Mouse (Mus musculus): ENCODE data around the gene Adam1a. TPM values are rescaled to one million over a fixed set of nuclear protein-coding genes. Genes with fewer than 3 reads are reported as not detected.

Gene Adam1a
- polyA plus RNA-seq, 1 experiment from 2014 or later: 1.4 TPM

- peaks cover 7% of the 10 kb centered on the region; the same call in 1 of the 2 replicates for H3K4me1 ChIP-seq
- peak; percentile 23 for DNase-seq (ENCODE audit: low spot score)
- no peak overlapping the region for H3K4me3 ChIP-seq
- no peaks in the 10 kb centered on the region for H3K27me3 ChIP-seq (ENCODE audit: low read depth, poor library complexity, severe bottlenecking)
- H3K36me3 ChIP-seq: peaks cover 16% of the 10 kb centered on the region
- H3K9me3 ChIP-seq (replicated peaks): no peaks in the 10 kb centered on the region
- WGBS: 58% methylated on average over 12 of the region's 12 CpGs
- H3K27ac ChIP-seq (replicated peaks): no peak overlapping the region
Measured at GRCm38 (mm10) chr5:121583765-121584501, 38.7 kb upstream of the Adam1a start.

- Histone ChIP-seq H3K4me3 (no peak overlapping the region), H3K27ac (replicated peaks) (no peak overlapping the region), H3K36me3 (peaks cover 28% of the 10 kb centered on the region), H3K4me1 (peaks cover 7% of the 10 kb centered on the region; the same call in 1 of the 2 replicates), H3K27me3 (ENCODE audit: low read depth, poor library complexity, severe bottlenecking) (no peaks in the 10 kb centered on the region), H3K9me3 (replicated peaks) (no peaks in the 10 kb centered on the region)
- 92% methylated on average over 8 of the region's 8 CpGs for WGBS
- no peak for DNase-seq (ENCODE audit: low spot score)
Measured at GRCm38 (mm10) chr5:121581945-121582344, 36.7 kb upstream of the Adam1a start.

GRCm38 (mm10) chr5:121576927-121577488 is 31.7 kb upstream of the Adam1a start:
- Histone ChIP-seq H3K9me3 (replicated peaks) (no peaks in the 10 kb centered on the region), H3K4me1 (no peaks in the 10 kb centered on the region), H3K36me3 (peaks cover 47% of the 10 kb centered on the region), H3K4me3 (no peak overlapping the region), H3K27ac (replicated peaks) (no peak overlapping the region), H3K27me3 (ENCODE audit: low read depth, poor library complexity, severe bottlenecking) (no peaks in the 10 kb centered on the region)
- WGBS: 89% methylated on average over 11 of the region's 11 CpGs
- no peak for DNase-seq (ENCODE audit: low spot score)

GRCm38 (mm10) chr5:121575867-121576266 is 30.6 kb upstream of the Adam1a start:
- 93% methylated on average over 11 of the region's 11 CpGs for WGBS
- Histone ChIP-seq H3K27ac (replicated peaks) (no peak overlapping the region), H3K9me3 (replicated peaks) (no peaks in the 10 kb centered on the region), H3K4me1 (no peaks in the 10 kb centered on the region), H3K27me3 (ENCODE audit: low read depth, poor library complexity, severe bottlenecking) (no peaks in the 10 kb centered on the region), H3K36me3 (peaks cover 57% of the 10 kb centered on the region), H3K4me3 (no peak overlapping the region)
- DNase-seq (ENCODE audit: low spot score): no peak

- Histone ChIP-seq H3K27me3 (ENCODE audit: low read depth, poor library complexity, severe bottlenecking) (no peaks in the 10 kb centered on the region), H3K36me3 (peaks cover 53% of the 10 kb centered on the region), H3K4me1 (no peaks in the 10 kb centered on the region), H3K27ac (replicated peaks) (no peak overlapping the region), H3K9me3 (replicated peaks) (no peaks in the 10 kb centered on the region), H3K4me3 (no peak overlapping the region)
- no peak for DNase-seq (ENCODE audit: low spot score)
- 94% methylated on average over 13 of the region's 13 CpGs for WGBS
Measured at GRCm38 (mm10) chr5:121574145-121574544, 28.9 kb upstream of the Adam1a start.

- H3K9me3 ChIP-seq (replicated peaks): no peaks in the 10 kb centered on the region
- H3K4me1 ChIP-seq: no peaks in the 10 kb centered on the region
- 93% methylated on average over 1 of the region's 1 CpGs for WGBS
- no peaks in the 10 kb centered on the region for H3K27me3 ChIP-seq (ENCODE audit: low read depth, poor library complexity, severe bottlenecking)
- no peak overlapping the region for H3K27ac ChIP-seq (replicated peaks)
- H3K36me3 ChIP-seq: peaks cover 39% of the 10 kb centered on the region
- no peak overlapping the region for H3K4me3 ChIP-seq
- no peak for DNase-seq (ENCODE audit: low spot score)
Measured at GRCm38 (mm10) chr5:121570787-121571186, 25.5 kb upstream of the Adam1a start.

- H3K36me3 ChIP-seq: peaks cover 35% of the 10 kb centered on the region
- H3K4me3 ChIP-seq: no peak overlapping the region
- 82% methylated on average over 9 of the region's 9 CpGs for WGBS
- H3K9me3 ChIP-seq (replicated peaks): no peaks in the 10 kb centered on the region
- H3K4me1 ChIP-seq: no peaks in the 10 kb centered on the region
- H3K27ac ChIP-seq (replicated peaks): no peak overlapping the region
- no peaks in the 10 kb centered on the region for H3K27me3 ChIP-seq (ENCODE audit: low read depth, poor library complexity, severe bottlenecking)
- no peak for DNase-seq (ENCODE audit: low spot score)
Measured at GRCm38 (mm10) chr5:121569881-121570420, 24.7 kb upstream of the Adam1a start.

GRCm38 (mm10) chr5:121566035-121566681 is 20.9 kb upstream of the Adam1a start:
- 92% methylated on average over 16 of the region's 16 CpGs for WGBS
- Histone ChIP-seq H3K36me3 (peaks cover 12% of the 10 kb centered on the region), H3K4me1 (peaks cover 5% of the 10 kb centered on the region), H3K27ac (replicated peaks) (no peak overlapping the region), H3K9me3 (replicated peaks) (no peaks in the 10 kb centered on the region), H3K4me3 (no peak overlapping the region), H3K27me3 (ENCODE audit: low read depth, poor library complexity, severe bottlenecking) (no peaks in the 10 kb centered on the region)
- no peak for DNase-seq (ENCODE audit: low spot score)

GRCm38 (mm10) chr5:121564468-121564895 is 19.2 kb upstream of the Adam1a start:
- Histone ChIP-seq H3K9me3 (replicated peaks) (no peaks in the 10 kb centered on the region), H3K27ac (replicated peaks) (peak overlapping the region; percentile 70), H3K27me3 (ENCODE audit: low read depth, poor library complexity, severe bottlenecking) (no peaks in the 10 kb centered on the region), H3K36me3 (no peaks in the 10 kb centered on the region; the same call in 1 of the 2 replicates), H3K4me1 (peaks cover 5% of the 10 kb centered on the region), H3K4me3 (peak overlapping the region; percentile 24; the same call in 1 of the 2 replicates)
- 15% methylated on average over 11 of the region's 11 CpGs for WGBS
- DNase-seq (ENCODE audit: low spot score): peak; percentile 91

GRCm38 (mm10) chr5:121562436-121562835 is 17.2 kb upstream of the Adam1a start:
- DNase-seq (ENCODE audit: low spot score): no peak
- Histone ChIP-seq H3K9me3 (replicated peaks) (no peaks in the 10 kb centered on the region), H3K36me3 (no peaks in the 10 kb centered on the region), H3K4me1 (peaks cover 5% of the 10 kb centered on the region), H3K4me3 (no peak overlapping the region), H3K27me3 (ENCODE audit: low read depth, poor library complexity, severe bottlenecking) (no peaks in the 10 kb centered on the region), H3K27ac (replicated peaks) (no peak overlapping the region)
- WGBS: 84% methylated on average over 3 of the region's 3 CpGs

- Histone ChIP-seq H3K4me3 (no peak overlapping the region), H3K4me1 (peaks cover 21% of the 10 kb centered on the region), H3K36me3 (no peaks in the 10 kb centered on the region), H3K27ac (replicated peaks) (no peak overlapping the region), H3K9me3 (replicated peaks) (no peaks in the 10 kb centered on the region; the same call in 1 of the 2 replicates), H3K27me3 (ENCODE audit: low read depth, poor library complexity, severe bottlenecking) (no peaks in the 10 kb centered on the region)
- 87% methylated on average over 7 of the region's 7 CpGs for WGBS
- no peak for DNase-seq (ENCODE audit: low spot score)
Measured at GRCm38 (mm10) chr5:121549196-121549595, 3.9 kb upstream of the Adam1a start.

GRCm38 (mm10) chr5:121547084-121547483 is 1.8 kb upstream of the Adam1a start:
- 94% methylated on average over 3 of the region's 3 CpGs for WGBS
- Histone ChIP-seq H3K9me3 (replicated peaks) (no peaks in the 10 kb centered on the region; the same call in 1 of the 2 replicates), H3K27ac (replicated peaks) (no peak overlapping the region), H3K4me3 (0 out of 2 replicates have a peak overlapping the region, but pooled peaks have one; percentile 100), H3K4me1 (peaks cover 39% of the 10 kb centered on the region), H3K36me3 (0 out of 2 replicates have a peak, but pooled peaks cover 2% of the 10 kb centered on the region), H3K27me3 (ENCODE audit: low read depth, poor library complexity, severe bottlenecking) (no peaks in the 10 kb centered on the region)
- no peak for DNase-seq (ENCODE audit: low spot score)

Data from midbrain, embryonic 10.5 days (tissue).